Mouse (Mus musculus) heart, adult 8-10 months (tissue): ENCODE measurements around the gene Rap1b. TPM values are rescaled to one million over a fixed set of nuclear protein-coding genes. Genes with fewer than 3 reads are reported as not detected.

Source experiments
- DNase-seq: peaks from one replicate; pipeline ENCODE4 v3.0.0; 2022; ENCODE audit warnings: low spot score
- total RNA-seq, 4 experiments: library from RNA; stranded (reverse); gene quantifications; 2 replicates each; pipeline ENCODE4 v1.2.4; 2022

Rap1b gene
- total RNA-seq, 4 experiments from 2014 or later = 38.8 to 47.5 (median 44.8) TPM

DNA sequence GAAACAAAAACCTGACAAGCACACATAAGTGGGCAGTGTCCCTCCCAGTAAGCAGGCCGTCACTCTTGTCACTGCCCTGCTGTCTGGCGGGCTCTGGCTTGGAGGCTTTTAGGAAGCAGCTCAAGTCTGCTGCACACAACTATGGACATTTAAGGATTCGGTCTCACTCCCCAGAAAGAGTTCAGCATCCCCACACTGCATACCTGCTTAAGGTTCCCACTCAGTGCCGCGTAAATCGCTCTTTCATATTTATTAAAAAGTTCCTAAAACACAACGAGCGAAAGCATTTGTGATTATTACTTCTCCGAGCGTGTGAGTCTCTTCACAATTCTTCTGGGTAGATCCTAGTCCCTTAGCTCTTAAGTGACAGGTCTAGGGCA, 74.7 kb downstream of the Rap1b start:
- DNase-seq = no peak

- DNase-seq = no peak
Observed at GRCm38 (mm10) chr10:117770286-117771130, 75.3 kb downstream of the Rap1b start.

- no peak for DNase-seq
Observed at GRCm38 (mm10) chr10:117769541-117770285, 76.1 kb downstream of the Rap1b start.

DNA sequence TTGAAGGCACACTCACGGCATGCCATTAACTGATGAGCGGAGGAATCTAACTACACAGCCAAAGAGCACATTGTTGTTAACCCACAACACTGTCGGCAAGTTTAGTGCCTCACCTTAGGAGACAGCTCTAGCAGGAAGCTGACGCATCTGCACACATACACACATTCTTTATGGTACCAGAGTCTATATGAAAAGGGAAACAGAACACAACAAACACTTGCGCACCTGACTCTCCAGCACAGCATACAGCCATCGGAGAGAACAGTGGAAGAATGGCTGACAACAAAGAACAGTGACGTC, 77.7 kb downstream of the Rap1b start:
- no peak for DNase-seq

DNA sequence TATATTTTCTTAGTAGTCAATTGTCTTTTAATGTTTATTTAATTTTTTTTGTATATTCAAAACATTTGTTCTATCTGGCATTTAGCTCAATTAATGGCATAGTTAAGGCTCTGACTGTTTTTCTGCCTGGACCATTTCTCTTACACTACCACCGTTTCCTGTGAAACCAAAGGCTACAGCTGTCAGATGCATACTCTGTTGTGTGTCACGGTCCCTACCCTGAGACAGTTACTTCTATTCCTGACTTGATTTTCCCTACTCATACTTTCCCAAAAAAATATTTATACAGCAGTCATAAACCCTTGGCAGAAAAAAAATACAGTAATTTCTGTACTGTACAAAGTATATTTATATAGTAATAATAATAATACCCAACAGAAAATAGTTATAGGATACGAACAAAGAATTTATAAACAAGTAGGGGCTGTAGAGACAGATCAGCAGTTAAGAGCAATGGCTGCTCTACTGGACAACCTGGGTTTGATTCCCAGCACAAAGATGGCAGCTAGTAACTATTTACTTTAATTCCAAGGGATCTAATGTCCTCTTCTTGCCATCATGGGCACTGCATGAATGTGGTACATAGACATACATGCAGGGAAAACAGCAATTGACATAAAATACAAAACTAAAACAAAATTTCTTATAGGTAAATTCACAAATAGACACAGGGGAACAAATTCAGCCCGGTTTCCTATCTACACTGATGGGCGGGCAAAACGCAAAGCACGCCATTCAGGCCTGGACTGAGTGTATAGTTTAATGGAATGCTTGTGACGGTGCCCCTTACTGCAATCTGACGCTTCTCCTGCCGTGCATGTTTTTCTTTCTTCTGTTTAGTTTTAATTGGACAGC, 78.3 kb downstream of the Rap1b start:
- no peak for DNase-seq

- no peak for DNase-seq
Observed at GRCm38 (mm10) chr10:117766896-117767160, 79.0 kb downstream of the Rap1b start.

GRCm38 (mm10) chr10:117766111-117766895, 79.5 kb downstream of the Rap1b start:
- DNase-seq = no peak

- DNase-seq = no peak
Observed at GRCm38 (mm10) chr10:117765116-117765894, 80.5 kb downstream of the Rap1b start.

DNA sequence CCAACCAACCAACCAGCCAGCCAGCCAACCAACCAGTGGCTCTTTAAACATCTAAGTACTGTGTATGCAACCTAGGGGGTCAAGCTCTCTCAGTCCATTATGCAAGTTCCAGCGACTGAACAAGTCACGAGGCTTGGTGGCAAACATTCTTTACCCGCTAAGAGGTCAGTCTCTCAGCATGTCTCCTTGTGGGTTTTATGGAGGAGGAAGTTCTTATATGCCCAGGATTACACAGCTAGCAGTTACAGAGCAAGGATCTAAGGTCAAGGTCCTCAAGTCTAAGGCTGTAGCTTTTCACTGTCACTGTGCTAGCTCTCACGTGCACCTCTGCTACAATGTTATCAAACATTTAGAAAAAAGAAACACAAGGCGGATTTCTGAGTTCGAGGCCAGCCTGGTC, 81.2 kb downstream of the Rap1b start:
- DNase-seq = no peak

Other genes with a start within 250 kb of the Rap1b start
- 1 to 10 TPM; 2.8 to 3.8 (median 3.4) TPM for gene Cpm, start 216.5 kb downstream of the Rap1b start, total RNA-seq
- 10 to 100 TPM; 47.6 to 55.1 (median 50.9) TPM for gene Mdm2, start 135.3 kb downstream of the Rap1b start, total RNA-seq
- gene Slc35e3, start 99.7 kb downstream of the Rap1b start, total RNA-seq = 1 to 10 TPM; 7.7 to 9.3 (median 7.8) TPM
- gene Nup107, start 53.3 kb downstream of the Rap1b start, total RNA-seq = 1 to 10 TPM; 7.0 to 8.4 (median 7.8) TPM